Mouse (Mus musculus) brown adipose tissue, adult 24 weeks (tissue): ENCODE measurements at regions not wholly inside any gene's neighbourhood (a gene's known extent, or its start where the extent isn't known, plus 50 kb on each side); places are given as distances from the start of the nearest gene placed in this dataset.
"Not testable (repeated sequence)": the region's sequence is repeated elsewhere in the genome, so short reads cannot be mapped to it uniquely, and the experiment has no call there.

Experiments used
- H3K27ac ChIP-seq: fragments of 200-500 bp; replicated peaks from 2 replicates; pipeline ENCODE4 v1.5.1; 2012; ENCODE audit warnings: low read depth, mild to moderate bottlenecking, low read length
- H3K4me1 ChIP-seq: fragments of 200-500 bp; 2 replicates; pipeline ENCODE4 v1.6.1; 2012; ENCODE audit warnings: low read length, mixed read lengths; ENCODE audit not compliant: control insufficient read depth, insufficient read depth, insufficient read length
- H3K4me3 ChIP-seq: fragments of 200-500 bp; 2 replicates; pipeline ENCODE4 v1.5.1; 2012; ENCODE audit warnings: low read depth, mild to moderate bottlenecking, low read length, moderate library complexity; ENCODE audit not compliant: insufficient read depth

DNA sequence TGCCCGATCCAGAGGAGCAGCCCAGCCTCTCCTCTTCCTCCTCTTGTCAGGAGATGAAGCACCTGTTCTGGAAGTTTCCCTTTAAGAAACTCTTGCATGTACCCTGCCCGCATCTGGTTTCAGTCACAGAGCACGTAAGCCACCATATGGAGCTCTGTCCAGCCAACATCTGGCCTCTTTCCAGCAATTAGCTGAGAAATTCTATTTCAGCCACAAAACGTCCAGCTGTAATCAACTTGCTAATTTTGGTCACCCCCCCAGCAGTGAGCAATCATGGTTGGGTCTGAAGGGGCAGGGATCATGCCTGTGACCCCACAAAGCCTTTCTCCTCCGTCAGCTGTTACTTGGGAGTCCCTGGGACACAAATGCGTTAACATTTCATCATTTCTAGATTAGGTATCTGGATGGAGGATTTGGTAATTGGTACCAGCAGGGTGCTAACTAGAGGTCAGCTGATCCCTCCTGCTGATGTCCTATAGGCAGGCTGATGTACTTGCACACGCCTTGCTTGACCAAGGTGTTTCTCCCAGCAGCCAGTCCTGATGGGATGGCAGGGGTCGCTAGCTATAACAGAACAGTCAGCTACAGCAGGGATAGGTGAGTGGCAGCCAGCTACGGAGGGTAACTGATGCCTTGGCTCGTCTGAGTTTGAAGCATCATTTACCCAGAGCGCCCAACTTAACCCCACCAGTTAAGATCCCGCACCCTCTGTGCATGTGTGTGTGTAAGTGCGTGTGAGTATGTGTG lies 91.4 kb upstream of the Stt3b start:
- no peak overlapping the region for H3K27ac ChIP-seq
- no peak overlapping the region for H3K4me3 ChIP-seq
- H3K4me1 ChIP-seq, result no peaks in the 10 kb centered on the region

DNA sequence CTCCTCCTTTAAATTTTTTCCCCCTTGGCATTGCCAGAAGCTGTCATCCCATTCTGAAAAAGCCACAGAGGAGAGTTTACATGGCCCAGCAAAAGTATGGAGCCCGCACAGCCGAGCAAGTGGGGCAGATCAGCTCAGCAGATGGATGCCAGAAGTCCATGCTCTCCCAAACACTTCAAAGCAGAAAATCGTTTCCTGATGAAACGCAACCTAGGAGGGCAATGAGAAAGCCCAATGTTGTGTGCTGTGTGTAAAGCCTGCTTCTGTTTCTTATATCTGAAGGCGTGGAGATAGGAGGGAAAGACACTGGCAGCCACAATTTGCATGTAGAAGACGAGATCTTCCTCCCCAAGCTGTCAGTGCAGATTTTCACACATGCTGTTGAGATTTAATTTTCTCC lies 92.4 kb upstream of the Stt3b start:
- no peak overlapping the region for H3K4me3 ChIP-seq
- H3K4me1 ChIP-seq, result no peaks in the 10 kb centered on the region
- H3K27ac ChIP-seq, result no peak overlapping the region

DNA sequence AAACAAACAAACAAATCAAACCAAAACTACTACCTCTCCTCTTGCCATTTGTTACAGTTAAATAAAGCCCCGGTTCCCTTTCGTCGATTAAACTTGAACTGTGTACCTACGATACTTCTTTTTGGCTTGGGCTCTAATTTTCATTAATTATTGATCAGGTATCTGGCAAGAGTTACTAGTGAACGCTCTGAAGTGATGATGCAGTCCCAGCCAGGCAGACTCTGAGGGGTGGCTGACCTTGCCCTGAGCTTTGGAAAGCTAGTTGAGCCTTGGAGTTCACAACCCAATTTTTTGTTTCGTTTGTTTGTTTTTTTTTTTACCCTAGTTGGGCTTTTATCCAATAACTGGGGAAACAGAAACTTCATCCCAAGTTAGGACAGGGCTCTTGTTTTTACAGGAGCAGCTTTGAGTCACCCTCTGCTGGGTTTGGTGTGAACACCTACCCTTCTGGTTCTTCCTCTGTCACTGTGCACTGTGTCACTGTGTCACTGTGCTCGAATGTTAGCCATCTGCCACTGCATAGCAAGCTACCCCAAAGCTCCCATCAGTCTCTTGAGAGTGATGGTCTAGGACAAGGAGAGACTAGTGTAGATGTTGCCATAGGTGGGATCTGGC lies 93.2 kb upstream of the Stt3b start:
- no peak overlapping the region for H3K27ac ChIP-seq
- no peaks in the 10 kb centered on the region for H3K4me1 ChIP-seq
- no peak overlapping the region for H3K4me3 ChIP-seq

DNA sequence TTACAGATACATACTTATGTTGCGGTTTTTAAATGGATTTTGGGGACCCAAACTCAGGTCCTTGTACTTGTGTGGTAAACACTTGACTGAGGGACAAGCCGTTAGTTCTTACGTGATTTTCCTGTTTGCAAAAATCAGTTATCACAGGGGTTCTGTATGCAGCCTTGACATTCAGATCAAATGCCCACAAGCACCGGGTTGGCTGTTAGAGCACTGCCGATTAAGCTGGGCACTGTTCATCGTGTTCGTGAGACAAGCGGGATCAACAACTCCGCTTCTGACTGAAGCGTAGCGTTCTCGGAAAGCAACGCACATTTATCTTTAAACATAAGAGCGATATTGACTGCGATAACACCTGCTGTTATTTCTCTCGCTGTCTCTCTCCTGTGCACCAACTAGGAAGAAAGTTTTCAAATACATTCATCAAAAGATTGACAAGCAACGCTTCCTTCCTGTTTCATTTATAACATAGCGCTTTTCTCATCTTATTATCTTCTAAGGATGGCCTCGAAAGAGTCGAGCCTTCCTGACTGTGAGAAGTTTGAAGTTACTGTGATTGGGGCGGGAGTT lies 97.8 kb upstream of the Stt3b start:
- Histone ChIP-seq H3K27ac (no peak overlapping the region), H3K4me3 (no peak overlapping the region), H3K4me1 (no peaks in the 10 kb centered on the region)

DNA sequence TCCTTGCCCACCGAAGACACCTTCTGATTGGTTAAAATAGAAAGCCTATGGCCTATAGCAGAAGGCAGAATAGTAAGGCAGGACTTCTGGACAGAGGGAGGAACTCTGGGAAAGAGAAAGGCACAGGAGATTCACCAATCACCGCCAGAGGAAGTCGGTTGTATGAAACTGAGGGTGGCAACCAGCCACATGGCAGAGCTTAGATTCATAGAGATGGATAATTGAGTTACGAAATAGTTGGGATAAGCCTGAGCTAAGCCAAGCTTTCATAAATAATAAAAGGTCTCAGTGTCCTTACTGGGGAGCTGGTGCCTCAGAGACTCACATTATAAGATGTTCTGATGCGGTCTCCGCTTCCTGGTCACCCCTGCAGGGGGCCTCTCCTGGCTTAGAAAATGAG lies 98.7 kb upstream of the Stt3b start:
- Histone ChIP-seq H3K4me1 (no peaks in the 10 kb centered on the region), H3K27ac (no peak overlapping the region), H3K4me3 (no peak overlapping the region)

DNA sequence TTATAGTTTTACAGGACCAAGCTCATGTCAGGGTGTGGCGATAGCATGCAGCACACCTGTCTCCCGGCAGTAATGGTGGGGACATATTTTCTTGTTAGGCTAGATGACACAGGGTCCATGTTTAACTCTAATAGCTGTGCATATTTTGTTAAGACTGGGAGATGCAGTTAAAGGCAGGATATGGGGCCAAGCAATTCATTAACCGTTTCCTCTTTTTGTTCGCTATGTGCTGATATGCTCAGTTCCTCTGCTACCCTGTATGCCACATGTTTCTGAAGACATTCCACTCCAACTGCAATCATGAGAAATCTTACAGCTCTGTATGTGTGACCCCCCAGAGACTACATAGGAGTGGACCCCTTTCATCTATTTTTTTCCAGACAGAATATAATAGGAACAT lies 104.0 kb upstream of the Stt3b start:
- no peaks in the 10 kb centered on the region for H3K4me1 ChIP-seq
- H3K27ac ChIP-seq, result no peak overlapping the region
- no peak overlapping the region for H3K4me3 ChIP-seq

DNA sequence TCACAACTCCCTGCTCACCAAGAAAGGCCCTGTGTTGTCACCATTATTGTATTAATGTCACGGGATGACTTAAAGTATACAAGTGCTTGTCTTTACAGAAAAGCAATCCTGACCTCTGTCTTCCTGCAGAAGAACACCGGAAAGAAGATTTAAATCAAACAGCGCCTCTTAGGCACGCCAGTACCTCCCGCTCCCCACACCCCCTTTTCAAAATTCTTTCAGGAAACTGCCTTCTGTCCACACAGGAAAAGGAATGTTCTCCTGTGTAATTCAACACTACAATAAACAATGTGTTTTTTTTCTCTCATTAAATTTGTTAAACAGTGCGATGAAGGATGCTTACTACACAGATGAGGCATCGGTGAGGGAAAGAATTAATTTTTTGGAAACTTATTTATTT lies 112.6 kb upstream of the Stt3b start:
- Histone ChIP-seq H3K4me1 (no peaks in the 10 kb centered on the region), H3K27ac (no peak overlapping the region), H3K4me3 (no peak overlapping the region)

DNA sequence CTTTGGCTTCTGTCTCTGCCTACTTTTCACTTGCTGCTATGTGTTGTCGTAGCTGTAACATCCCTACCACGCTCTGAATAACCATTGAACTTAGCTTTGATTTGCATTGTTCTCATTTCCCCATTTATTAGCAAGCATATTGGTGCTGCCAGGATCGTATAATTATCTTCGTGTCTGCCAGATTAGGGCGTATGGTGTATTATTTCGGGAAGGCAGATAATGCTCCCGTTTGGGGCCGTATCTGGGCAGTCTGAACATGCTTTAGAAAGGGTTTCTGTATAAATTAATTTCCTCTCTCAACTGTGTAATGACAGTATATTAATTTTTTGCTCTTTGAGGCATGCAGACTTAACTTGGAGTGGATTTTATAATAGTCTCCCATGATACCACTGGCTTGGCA lies 116.5 kb upstream of the Stt3b start:
- H3K4me3 ChIP-seq, result no peak overlapping the region
- no peaks in the 10 kb centered on the region for H3K4me1 ChIP-seq
- no peak overlapping the region for H3K27ac ChIP-seq

DNA sequence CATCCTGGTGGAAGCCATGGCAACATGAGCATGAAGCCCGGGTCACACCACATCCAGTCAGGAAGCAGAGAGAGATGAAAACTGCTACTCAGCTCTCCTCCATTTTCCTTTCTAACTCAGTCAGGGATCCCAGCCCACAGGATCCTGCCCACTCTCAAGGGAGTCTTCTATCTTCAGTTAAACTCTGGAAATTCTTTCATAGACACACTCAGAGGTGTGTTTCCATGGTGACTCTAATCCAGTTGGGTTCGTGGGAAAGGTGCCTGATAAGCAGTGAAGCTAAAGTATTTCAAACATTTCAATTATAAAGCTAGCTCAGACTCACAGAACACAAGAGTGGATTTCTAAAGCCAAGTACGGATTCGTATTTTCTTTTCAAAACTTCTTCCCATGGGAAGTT lies 120.0 kb upstream of the Stt3b start:
- H3K27ac ChIP-seq, result no peak overlapping the region
- no peak overlapping the region for H3K4me3 ChIP-seq
- H3K4me1 ChIP-seq, result no peaks in the 10 kb centered on the region

DNA sequence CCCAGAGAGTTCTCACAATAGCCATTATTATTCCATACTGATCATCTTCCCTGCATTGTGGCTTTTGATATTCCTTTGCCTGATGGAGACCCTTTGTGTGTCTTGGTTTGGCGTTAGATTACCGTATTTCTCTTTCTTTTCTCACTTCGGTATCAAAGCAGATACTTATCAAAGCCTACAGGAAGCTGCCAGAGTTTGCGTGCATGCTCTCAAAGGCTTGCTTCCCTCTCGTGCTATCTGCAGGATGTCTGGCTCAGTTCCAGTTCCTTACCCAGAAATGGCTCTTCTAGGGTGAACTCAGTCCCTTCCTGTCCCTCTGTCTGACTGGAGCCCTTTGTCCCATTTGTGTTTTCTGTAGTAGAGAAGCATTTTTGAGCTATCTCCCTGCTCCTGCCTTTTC lies 124.5 kb upstream of the Stt3b start:
- no peak overlapping the region for H3K27ac ChIP-seq
- no peak overlapping the region for H3K4me3 ChIP-seq
- no peaks in the 10 kb centered on the region for H3K4me1 ChIP-seq

DNA sequence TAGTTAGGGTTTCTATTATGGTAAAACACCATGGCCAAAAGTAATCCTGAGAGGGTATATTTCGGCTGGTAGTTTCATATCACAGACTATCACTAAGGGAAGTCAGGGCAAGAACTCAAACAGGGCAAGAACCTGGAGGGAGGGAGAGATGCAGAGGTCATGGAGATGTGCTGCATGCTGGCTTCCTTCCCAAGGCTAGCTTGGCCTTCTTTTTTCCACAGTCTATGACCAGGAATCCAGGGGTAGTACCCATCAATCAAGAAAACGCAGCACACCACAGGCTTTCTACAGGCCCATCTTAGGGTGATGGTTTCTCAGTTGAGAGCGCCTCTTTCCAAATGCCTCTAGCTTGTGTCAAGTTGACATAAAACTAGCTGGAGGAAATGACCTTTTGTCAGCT lies 126.1 kb upstream of the Stt3b start:
- no peaks in the 10 kb centered on the region for H3K4me1 ChIP-seq
- H3K27ac ChIP-seq, result no peak overlapping the region
- no peak overlapping the region for H3K4me3 ChIP-seq

DNA sequence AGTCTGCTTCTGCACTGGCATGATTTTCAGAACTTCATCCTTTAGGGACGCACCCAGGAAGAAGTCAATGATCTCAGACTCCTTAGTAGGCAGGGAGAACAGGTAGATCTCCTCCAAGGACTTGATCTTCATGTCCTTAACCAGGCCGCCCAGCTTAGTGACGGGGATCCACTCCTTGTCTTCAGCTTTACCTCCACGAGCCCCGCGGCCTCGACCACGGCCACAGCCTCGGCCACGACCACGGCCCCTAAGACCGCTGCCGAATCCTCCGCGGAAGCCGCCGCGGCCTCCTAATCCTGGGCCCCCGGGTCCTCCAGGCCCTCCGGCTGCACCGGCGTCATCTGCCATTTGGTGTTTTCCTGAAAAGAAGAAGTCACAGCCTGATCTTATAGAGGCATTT lies 128.0 kb upstream of the Stt3b start:
- H3K27ac ChIP-seq, H3K4me3 ChIP-seq, H3K4me1 ChIP-seq: not testable (repeated sequence)

DNA sequence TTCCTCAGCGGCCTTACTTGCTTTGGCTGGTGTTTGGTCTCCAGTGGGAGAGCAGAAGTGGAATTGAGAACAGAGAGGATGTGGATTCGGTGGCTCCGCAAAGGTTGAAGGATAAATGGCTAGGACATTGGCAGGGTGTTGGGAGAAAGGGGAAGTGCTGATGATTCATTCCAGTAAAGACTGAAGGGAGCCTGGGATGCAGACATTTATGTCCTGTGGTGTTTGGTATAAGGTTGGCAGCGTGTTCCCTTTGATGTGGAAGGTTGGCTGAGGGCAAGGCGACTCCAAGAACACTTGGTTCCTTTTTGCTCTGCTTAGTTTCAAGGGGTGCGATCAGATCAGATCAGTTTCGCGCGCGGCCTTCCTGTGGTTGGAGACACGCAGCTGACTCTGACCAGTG lies 136.5 kb upstream of the Stt3b start:
- H3K4me3 ChIP-seq, result no peak overlapping the region
- no peaks in the 10 kb centered on the region for H3K4me1 ChIP-seq

DNA sequence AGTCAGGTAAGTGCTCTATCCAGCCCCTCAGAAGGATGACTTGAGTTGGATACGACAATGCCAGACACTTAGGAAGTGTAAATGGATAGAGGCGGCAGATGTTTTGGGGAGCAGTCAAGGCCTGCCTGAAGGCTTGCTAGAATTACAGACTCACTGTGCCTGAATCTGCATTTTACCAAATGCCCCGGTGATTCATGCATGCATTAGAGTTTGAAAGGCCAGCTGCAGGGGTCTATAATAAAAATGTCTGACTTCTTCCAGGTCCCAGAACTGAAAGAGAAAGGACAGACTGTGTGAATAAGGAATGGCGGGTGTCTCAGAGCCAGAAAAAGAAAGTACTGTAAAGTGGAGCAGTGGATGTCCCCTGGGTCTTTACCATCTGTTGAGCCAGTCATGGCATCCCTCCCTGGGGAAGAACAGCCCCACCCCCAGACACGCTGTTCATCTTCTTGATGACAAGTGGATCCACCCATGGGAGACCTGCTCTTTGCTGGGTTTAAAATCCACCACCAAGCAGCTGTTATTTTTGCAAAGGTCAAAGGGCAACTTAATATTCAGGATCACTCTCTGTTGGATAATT lies 140.6 kb upstream of the Stt3b start:
- H3K4me3 ChIP-seq, result no peak overlapping the region
- H3K27ac ChIP-seq, result no peak overlapping the region
- no peaks in the 10 kb centered on the region for H3K4me1 ChIP-seq

More for the DNA sequence above, 136.5 kb upstream of the Stt3b start:
- no peak overlapping the region for H3K27ac ChIP-seq

DNA sequence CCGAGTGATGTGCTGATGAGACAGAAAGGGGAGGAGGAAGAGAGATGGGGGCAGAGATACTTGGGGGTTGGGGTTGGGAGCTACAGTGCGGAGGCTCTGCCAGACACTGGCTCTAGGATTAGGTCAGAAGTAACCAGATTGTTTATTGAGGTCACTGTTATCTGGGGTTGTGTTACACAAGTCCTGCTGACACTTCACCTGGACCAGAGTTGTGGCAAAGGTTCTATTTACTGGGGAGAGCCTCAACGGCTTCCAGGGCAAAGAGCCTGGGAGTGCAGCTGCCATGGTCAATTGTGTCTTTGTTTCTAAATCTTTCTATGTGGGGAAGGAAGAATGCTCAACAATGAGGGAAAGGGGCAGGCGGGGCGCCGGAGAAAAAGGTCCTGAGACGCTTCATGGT lies 144.6 kb upstream of the Stt3b start:
- H3K4me3 ChIP-seq, result no peak overlapping the region
- H3K27ac ChIP-seq, result no peak overlapping the region
- no peaks in the 10 kb centered on the region for H3K4me1 ChIP-seq

DNA sequence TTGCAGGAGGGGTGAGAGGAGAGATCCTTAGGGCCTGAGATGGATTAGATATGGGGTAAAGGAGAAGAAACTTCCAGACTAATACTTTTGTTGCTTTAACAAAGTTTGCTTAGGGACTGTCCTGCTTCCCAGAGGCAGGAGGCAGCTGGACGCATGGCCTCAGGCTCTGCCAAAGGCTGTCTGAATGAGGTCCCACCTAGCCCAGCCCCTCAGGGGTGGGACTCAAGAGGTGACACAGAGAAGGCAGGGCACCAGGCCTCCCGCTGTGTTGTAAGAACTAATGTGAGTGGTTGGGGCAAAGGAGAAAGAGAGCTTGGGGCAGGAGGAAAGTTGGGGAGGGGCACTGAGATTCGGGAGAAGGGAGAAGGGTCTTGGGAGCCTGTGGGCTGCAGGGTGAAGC lies 145.9 kb upstream of the Stt3b start:
- no peak overlapping the region for H3K27ac ChIP-seq
- no peak overlapping the region for H3K4me3 ChIP-seq
- H3K4me1 ChIP-seq, result no peaks in the 10 kb centered on the region
